Mouse (Mus musculus) right cerebral cortex, adult 18-20 months (tissue): ENCODE data around the gene Morc3.

Experiments used
- DNase-seq: peaks from one replicate; pipeline ENCODE4 v3.0.0; 2022; ENCODE audit warnings: mixed read lengths

Gene Morc3

DNA sequence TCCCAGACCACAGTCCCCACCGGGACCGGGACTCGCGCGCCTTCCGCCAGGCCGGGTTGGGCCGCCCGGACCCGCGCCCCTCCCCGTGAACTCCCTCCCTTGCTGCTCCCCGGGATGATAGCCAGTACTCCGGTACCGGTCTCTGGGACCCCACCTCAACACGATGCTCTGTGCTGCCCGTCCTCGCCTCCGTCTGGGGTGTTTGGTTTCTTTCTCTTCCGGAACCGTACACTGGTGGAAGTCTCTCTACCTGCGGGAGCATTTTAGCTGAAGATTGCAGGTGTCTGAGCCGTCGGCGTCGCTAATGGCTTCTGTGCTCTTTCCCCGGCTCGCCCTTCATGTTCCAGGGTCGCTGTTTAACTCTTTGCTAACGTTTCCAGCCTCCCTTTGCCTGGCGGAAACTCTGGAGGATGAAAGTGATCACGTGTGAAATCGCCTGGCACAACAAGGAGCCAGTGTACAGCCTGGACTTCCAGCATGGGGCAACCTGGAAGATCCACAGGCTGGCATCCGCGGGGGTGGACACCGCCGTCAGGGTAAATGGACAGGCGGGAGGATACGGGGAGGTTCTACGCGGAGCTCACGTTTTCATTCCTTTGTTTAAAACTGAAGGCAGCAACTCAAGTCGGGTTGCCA lies 52.3 kb downstream of the Morc3 start:
- no peak for DNase-seq

DNA sequence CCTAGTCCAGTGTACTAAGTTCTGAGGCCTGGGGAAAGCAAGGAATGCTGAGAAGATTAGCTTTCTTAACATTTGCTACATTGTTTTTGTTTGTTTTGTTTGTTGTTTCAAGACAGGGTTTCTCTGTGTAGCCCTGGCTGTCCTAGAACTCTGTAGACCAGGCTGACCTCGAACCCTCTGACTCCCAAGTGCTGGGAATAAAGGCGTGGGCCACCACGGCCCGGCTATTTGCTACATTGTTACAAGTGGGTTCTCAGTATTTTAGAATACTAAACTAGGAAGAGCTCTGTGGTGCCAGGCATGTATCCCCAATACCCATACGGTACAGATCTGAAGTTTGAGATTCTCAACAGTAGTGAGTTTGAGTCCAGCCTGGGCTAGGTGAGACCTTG lies 52.8 kb downstream of the Morc3 start:
- DNase-seq: no peak

DNA sequence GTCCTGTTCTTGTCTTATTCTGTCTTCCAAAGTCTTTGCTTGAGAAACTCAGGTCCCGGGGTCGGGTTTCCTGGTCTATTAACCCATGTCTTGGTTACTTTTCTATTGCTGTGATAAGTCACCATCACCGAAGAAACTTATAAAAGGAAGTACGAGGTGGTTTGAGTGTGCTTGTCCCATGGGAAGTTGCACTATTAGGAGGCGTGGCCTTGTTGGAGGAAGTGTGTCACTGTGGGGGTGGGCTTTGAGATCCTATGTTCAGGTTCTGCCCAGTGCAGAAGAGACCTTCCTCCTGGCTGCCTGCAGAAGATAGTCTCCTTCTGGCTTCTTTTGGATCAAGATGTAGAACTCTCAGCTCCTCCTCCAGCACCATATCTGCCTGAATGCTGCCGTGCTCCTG lies 56.6 kb downstream of the Morc3 start:
- no peak for DNase-seq

DNA sequence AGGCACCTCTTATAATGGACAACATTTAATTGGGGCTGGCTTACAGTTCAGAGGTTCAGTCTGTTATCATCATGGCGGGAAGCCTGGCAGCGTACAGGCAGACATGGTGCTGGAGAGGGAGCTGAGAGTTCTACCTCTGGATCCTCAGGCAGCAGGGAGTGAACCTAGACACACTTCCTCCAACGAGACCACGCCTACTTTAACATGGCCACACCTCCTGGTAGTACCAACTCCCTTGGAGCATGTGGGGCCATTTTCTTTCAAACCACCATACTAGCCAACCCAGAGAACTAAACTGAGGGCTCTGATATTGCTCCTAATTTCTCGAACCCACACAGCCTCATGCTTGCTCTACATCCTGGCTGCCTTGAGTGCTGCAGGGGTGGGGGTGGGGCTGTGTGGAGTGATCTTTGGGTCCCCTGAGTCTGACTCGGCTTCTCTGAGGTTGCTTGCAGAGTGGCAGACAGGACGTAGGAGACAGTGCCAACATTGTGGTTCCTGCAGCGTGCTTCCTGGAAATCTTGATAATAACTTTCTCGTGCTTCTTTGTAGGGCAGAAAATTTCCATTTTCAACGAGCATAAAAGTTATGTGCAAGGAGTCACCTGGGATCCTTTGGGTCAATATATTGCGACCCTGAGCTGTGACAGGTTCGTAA lies 59.2 kb downstream of the Morc3 start:
- DNase-seq: no peak

DNA sequence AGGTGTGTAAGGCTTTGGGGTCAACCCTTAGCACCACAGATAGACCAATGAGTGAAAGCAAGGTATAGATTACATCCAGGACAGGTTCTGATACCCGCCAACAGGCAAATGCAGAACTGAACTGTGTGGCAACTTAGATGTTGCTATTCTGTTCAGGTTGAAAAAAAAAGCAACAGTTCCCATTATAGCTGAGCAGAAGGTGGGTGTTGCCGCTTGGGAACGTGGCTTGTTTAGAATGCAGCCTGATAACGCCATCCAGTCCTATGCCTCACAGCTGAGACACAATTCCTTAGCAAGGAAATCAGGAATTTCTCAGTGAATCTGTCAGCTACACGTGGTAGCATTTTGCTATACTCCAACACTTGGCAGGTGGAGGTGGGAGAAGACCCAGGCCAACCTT lies 61.4 kb downstream of the Morc3 start:
- no peak for DNase-seq

DNA sequence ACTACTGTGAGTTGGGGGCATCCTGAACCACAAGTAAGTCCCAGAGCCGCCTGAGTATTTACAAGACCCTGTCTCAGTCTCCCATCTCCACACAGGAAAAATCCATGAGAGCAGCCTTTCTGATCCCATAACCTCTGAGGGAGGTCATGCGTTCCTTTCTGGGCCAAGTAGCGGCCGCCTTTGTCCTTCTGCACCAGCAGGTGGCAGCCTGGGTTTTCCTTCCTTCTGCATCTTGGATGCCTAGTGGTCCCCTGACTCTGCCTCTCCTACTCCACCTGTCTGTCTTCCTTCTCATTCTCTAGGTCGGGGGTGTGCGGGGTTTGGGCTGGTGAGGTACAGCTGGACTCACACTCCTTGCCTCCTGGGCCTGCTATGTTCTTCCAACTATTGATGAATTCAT lies 71.1 kb downstream of the Morc3 start:
- no peak for DNase-seq

DNA sequence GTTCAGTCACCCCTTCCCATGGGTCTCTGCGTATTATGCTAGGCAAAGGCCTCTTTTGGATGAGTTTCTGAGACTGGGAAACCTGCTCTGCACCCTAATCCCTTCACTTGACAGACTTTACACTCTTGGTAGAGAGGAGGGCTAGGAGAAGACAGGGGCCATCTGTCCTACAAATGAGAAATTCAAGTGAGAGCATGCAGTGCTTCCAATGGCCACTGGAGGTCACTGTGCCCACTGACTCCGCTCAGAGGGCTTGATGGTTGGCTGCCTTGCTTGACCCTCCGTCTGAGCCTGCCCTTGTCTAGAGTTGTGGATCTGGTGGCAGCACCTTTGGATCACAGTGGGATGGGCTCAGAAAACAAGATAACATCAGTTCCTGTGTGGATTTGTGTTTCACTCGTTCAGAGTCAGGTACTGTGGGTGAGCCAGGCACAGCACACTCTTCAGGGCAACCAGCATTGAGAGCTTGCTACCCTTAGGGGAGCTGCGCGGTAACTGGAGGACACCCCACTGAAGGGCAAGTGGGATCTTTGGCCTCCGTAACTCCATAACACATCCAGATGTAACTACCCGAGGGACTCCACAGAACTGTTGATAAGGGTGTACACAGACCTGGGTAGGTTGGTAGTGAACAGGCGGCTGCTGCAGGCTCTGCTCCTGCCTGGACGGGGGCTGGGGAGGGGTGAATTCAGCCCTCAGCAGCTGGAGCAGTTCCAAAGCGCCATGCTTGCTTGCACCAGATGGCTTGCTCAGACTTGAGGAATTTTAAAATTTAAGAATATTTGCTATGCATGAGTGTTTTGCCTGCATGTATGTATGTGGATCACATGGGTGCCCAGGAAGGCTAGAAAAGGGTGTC lies 74.5 kb downstream of the Morc3 start:
- peak; percentile 54 for DNase-seq

DNA sequence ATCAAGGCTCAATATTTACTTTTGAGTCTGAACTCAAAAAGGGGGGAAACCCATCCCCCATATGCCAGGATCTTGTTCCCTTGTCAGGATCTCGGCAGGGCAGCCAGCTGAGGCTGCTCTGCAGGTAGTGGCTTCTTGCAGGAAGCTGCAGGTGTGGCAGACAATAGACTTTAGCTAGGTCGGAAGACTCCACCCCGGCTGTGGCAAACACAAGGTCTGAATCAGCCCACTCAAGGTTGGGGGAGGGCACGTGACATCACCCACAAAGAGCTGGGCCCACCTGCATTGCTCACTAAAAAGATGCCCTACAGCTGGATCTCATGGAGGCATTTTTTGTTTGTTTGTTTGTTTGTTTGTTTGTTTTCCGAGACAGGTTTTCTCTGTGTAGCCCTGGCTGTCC lies 75.8 kb downstream of the Morc3 start:
- DNase-seq: no peak

DNA sequence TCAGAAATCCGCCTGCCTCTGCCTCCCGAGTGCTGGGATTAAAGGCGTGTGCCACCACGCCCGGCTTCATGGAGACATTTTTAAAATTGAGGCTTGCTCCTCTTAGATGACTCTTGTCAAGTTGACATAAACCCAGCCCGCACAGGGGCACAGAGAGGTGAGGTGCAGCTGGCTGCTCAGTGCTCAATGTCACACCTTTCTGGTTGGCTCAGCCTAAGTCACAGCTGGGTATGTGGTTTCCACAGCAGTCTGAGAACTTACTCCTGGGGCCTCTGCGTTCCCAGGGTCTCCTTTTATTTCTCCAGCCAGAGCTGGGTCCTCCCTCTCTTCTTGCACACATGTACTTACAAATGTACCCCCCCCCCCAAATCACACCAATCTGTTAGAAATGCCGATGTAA lies 76.3 kb downstream of the Morc3 start:
- DNase-seq: no peak

DNA sequence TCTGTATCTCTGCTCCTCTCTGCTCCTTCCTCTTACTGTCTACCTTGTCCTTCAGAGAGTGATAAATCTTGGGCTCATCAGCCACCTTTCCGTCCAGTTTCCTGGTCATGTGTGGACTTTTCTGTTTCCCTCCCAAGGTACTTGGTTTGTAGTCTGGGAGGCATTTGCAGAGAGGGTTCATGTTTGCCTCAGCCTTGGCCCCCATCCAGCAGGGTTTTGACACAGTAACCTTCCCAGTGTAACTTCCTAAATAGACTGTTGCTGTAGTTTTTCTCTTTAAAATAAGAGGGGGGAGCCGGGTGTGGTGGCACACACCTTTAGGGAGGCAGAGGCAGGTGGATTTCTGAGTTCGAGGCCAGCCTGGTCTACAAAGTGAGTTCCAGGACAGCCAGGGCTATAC lies 78.0 kb downstream of the Morc3 start:
- DNase-seq: no peak

DNA sequence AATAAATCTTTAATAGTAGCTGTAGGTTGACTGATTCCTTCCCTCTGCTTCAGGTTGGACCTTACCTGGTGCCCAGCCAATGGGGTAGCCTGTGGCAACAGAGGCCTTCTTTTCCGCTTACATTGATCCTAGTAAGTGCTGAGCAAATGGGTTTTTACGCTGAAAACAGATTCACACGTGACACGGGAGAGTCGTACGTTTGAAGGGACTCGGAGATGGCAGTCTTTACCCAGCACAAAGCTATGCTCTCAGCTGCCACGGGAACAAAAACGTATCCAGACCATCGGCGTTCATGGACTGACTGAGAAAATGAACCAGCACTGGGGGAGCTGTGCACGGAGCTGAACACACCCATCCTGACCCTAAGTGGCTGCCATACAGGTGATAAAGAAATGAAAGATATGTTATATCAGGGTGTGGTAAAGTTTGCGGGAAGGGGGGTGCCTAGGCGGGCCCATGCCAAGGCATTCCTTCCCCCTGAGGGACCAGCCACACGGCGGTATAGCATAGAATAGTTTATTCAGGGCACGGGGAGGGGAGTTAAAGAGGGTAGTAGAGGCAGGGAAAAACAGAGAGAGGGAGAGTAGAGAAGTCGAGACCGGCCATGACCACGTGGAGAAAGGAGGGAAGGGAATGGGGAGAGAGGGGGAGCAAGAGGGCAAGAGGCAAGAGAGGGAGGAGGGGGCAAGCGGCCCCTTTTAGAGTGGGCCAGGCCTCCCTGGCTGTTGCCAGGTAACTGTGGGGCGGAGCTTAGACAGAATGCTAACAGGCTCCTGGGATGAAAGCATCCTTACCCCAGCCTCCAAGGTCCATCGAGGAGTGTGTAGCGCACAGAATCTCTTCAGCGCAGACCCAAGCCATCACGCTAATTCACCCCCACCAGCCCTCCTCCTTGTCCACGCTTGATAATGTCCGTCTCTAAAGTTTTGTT lies 79.1 kb downstream of the Morc3 start:
- no peak for DNase-seq

DNA sequence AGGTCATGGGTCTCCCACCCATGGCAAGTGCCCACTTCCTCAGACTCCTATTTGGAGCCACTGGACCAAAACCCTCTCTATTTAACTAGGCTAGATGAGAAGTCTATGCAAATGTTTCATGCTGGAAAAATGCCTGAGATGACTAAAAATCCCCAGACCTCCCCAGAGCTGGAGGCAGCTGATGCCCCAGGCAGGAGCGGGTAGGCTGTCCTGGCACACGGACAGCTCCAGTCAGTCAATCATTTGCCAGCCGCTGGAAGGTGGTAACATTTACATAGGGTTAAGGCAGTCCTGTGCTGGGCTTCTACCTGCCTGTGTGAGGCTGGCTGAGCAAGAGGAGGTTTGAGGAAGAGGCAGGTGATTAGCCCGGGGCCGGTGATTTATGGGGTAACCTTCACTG lies 80.2 kb downstream of the Morc3 start:
- no peak for DNase-seq

DNA sequence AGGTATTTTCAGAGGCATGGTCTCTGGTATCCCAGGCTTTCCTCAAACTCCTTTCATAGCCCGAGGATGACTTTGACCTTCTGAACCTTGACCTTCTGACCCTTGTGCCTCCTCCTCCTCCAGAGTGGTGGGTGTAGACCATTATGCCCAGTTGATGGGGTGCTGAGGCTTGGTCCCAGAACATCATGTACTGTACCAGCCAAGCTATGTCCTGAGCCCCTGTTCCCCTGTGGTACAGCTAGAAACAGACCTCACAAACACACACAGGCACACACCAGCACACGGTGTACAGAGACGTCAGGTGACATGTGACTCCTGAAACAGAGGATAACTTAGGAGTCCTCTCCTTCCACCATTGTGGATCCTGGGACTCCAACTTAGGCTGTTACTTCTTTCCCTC lies 80.9 kb downstream of the Morc3 start:
- no peak for DNase-seq

DNA sequence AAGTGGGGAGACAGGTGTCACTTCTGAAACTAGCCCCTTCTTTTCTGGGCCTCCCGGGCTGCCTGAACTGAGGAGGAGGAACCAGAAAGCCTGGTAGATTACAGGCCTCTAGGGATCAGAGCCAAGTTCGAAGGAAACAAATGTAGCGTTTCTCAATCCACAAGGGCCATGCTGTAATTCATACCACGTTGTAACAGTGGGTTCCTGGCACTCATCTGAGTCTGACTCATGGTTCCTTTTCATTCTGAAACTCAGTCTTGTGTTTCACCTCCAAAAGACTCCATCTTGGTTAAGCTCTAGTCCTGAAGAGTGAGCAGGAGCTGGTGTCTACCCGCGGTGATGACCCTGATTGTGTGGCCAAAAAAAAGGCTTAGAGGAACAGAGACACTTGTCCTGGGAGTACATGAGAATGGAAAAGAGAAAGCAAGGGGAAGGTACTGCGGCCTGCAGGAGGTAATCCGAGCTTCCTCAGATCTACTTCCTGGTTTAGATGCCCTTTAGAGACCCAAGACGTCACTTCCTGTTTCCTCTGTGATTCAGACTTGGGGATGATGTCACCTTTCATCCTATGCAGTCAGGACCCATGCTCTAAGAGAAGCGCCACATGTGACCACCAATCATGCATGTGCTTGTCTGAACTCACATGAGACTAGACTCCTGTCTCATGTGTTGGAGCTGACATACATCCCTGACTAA lies 82.1 kb downstream of the Morc3 start:
- DNase-seq: no peak

DNA sequence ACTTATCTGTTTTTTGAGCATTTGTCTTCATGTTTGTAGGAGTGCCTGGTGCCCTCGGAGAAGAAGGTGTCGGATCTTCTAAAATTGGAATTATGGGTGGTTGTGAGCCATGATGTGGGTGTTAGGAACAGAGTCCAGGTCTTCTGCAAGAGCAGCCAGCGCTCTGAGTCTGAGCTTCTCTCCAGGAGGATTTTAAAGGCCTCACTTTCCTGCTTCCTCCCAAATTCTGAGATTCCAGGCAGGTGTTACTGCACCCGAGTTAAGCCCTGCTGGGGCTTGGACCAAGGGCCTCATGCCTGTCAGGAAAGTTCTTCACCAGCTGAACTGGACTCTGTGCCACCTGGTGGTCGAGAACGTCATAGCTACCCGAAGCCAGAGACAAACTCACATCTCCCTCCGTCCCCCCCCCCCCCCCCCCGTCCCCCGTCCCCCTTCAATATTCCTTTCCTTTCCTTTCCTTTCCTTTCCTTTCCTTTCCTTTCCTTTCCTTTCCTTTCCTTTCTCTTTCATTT lies 83.5 kb downstream of the Morc3 start:
- no peak for DNase-seq

DNA sequence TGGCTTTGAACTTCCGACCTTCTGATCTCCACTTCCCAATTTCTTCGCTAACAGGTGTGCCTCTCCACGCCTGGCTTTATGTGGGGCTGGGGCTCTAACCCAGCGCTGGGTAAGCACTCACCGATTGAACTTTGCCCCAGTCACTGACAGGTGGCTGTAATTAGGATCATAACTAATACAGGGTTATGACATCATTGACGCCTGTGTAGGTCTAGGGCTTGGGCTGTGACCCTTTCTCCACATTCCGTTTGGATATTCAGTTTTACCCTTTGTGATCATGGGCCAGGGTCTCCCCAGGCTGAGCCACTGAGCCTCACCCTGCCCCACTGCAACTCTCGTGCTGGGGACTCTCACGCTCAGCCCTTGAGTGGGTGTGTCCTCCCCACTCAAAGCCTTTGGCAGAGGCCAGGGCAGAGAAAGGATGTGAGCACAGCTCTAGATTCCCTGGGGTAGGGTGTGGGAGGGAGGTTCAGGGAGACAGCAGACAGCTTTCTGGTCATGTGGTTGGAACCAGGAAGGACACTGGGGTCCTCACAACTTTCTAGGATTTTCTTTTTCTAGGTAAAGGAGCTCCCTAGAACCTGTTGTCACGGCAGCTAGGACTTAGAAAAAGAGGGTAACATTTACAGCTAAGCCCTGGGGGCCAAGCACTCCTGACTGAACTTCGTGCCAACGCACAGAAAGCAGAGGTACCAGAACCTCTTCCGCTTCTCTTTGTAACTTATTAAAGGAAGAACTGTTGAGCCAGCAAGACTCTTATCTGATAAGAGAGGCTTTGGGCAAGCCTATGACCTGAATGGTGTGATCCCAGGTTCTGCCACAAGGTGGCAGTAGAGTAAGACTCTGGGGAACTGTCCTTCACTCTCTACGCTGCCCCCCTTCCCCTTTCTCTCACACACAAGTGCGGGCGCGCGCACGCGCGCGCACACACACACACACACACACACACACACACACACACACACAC lies 86.1 kb downstream of the Morc3 start:
- DNase-seq: peak; percentile 69

DNA sequence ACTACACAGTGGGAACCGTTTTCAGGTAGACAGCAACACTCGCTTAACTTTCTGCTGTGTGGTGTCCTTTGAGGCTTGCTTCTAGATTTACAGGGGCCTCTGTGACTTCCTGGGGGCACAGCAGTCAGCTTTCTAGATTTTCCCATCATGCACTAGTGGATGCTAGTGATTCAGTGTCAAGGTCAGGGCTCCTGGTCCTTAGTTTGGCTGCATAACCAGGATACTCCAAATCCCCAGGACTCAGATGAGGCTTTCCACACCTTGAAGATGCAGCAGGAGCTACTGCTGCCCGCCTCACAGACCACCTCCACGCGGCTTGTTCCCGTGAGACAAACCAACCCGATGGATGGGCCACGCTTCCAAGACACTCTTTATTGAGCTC lies 86.7 kb downstream of the Morc3 start:
- no peak for DNase-seq

DNA sequence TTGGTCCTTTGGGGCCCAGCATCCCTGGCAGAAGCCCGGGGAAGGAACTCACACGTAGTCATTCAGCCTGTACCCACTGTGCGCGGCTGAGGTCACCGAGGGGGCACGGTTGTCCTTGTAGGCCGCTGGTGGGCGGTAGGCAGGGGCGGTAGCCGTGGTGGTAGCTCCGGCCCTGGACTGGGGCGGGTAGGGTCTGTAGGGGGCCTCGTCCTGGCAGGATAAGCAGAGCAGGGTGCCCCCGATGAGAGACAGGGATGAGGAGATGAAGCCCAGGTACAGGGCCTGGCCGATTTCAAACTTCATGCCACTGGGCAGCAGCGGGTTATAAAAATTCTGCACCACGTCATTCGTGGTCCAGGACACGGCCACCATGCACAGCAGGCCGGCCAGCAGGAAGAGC lies 87.3 kb downstream of the Morc3 start:
- no peak for DNase-seq

DNA sequence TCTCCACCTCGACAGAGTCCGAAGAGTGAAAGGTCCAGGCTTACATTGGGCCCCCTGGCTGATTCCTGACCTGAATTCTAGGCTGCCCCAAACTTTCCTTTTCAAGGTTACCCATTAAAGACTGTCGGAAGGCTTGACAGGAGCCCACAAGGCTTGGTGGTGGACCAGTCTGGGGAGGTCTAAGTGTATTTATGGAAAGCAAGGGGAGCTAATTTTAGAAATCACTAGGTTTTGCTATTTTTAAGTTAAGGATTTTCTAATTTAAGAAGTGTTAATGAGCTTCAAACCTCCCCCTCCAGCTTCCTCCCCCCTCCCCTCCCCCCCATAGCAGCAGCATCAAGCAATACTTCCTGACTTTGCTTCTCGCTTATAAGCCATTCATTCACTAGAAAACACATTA lies 88.8 kb downstream of the Morc3 start:
- no peak for DNase-seq

DNA sequence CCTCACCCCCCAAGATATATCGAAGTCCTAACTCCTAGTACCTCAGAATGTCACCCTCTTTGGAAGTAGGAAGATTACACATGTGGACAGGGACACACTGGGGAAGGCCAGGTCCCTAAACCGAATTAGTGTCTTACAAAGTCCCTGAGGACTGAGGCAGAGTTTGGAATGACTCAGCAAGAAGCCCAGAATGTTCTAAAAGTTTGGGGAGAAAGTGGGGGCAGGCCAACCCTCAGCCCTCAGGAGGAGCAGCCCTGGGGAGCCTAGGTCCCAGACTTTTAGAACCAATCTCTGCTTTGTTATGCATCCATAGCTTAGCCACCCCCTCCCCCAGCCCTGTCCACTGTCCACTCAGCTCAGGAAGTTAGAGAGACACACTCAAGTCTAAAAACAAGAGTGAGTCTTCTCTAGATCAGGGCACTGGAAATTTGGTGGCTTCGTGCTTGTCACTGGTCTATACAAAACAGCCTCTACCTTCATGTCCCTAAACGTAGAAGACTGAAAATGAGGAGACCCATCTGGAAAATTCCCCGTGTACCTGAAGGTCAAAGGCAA lies 91.0 kb downstream of the Morc3 start:
- no peak for DNase-seq

DNA sequence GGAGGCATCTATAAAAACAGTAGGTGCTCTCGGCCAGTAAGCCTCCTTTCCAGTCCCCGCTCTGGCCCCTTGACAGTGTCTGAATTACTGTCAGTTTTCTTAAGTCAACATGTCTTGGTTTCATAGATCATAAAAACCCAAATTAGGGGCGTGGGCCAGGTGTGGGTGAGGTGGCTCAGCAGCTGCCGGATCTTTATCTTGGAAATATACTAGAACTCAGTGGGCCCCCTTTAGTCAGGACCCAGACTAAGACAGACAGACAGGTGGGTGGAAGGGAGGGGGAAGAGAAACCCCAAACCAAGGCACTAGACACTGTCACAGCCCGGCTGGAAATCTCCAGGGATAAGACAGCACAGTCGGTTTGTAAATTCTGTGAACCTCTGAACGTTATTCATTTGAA lies 91.9 kb downstream of the Morc3 start:
- no peak for DNase-seq
